Mouse (Mus musculus): ENCODE results near the gene Auts2.

DNA sequence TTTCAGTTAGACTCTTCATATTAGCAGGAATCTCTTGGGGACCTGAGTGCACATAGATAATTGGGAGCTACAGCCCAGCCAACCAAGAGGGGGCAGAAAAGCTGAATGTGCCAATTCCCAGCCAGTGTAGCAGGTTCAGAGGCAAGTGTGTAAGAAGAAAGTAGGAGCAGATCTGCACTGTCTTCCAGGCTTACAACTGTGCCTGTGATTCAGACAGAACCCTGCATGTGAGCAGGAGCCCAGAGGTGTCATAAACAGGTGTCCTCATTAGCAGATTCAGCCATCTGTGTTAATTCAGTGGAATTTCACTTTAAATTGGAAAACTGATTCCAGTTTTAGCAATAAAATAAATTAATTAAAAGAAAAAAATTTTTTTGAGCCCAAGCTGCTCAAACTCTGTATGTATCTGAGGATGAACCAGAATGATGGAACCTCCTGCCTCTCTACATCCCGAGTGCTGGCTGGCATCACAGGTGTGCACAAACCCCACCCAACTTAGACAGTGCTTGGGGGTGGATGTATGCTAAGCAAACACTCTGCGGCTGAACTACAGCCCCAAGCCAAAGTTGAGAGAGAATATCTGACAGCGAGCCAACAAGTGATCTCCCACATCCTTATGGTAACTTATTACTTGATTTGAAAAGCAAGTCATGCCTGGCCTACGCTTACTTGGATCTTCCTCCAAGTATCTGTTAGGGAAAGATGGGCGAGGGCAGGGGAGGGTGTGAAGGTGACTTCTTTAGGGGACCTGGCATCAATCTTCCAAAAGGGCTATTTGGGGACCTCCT lies 982.2 kb downstream of the Auts2 start:
- no peak for TF ChIP-seq CTCF (IDR thresholded peaks at IDR 0.05; ENCODE audit: extremely low read depth, insufficient read length, insufficient replicate concordance, low read depth, low read length)
- TF ChIP-seq POLR2A (IDR thresholded peaks at IDR 0.05; ENCODE audit: low read depth, low read length): no peak

Measured in small intestine, adult 2 months (tissue).